Mouse (Mus musculus): ENCODE results near the gene Tcf20. TPM values are rescaled to one million over a fixed set of nuclear protein-coding genes. Genes with fewer than 3 reads are reported as not detected.

Tcf20 gene
- polyA plus RNA-seq, 2 experiments = 2.9 to 5.7 TPM

GRCm38 (mm10) chr15:82920895-82921515, 66.7 kb downstream of the Tcf20 start:
- Histone ChIP-seq H3K27ac (no peak overlapping the region), H3K9ac (replicated peaks) (no peak overlapping the region), H3K36me3 (replicated peaks; ENCODE audit: control insufficient read depth, insufficient read depth, low read depth) (no peaks in the 10 kb centered on the region), H3K9me3 (ENCODE audit: control insufficient read depth, low read length) (no peaks in the 10 kb centered on the region), H3K27me3 (ENCODE audit: control insufficient read depth, insufficient read depth, low read length) (no peaks in the 10 kb centered on the region; the same call in none of the 2 replicates), H3K4me2 (ENCODE audit: low read depth) (no peak overlapping the region; the same call in 1 of the 2 replicates), H3K4me1 (replicated peaks; ENCODE audit: control insufficient read depth in 2 of 2, insufficient read depth in 2 of 2, low read length in 1 of 2) (peaks cover 0 to 6% of the 10 kb centered on the region in 2 experiments; a peak in 1 of 4 replicates), H3K4me3 (ENCODE audit: insufficient read depth in 1 of 2, low read depth in 2 of 2, low read length in 2 of 2) (no peak overlapping the region)
- ATAC-seq (ENCODE audit: insufficient read depth) = no peak
- 11% methylated on average over 13 of the region's 13 CpGs for WGBS (ENCODE audit: insufficient replicate concordance)
- DNase-seq (ENCODE audit: low read depth in 3 of 3, low spot score in 3 of 3) = no peak
- TF ChIP-seq EP300 (IDR thresholded peaks at IDR 0.05; ENCODE audit: low read depth) (no peak), CTCF (IDR thresholded peaks at IDR 0.05; ENCODE audit: low read depth) (no peak)

- no peak overlapping the region for H3K4me2 ChIP-seq (ENCODE audit: low read depth)
- no peaks in the 10 kb centered on the region; the same call in 1 of the 2 replicates for H3K27me3 ChIP-seq (ENCODE audit: control insufficient read depth, insufficient read depth, low read length)
- ATAC-seq (ENCODE audit: insufficient read depth) (no peak), DNase-seq (ENCODE audit: low read depth in 3 of 3, low spot score in 3 of 3) (no peak)
- H3K4me1 ChIP-seq (replicated peaks; ENCODE audit: control insufficient read depth in 2 of 2, insufficient read depth in 2 of 2, low read length in 1 of 2) = peaks cover 0 to 6% of the 10 kb centered on the region in 2 experiments; a peak in 1 of 4 replicates
- TF ChIP-seq CTCF (IDR thresholded peaks at IDR 0.05; ENCODE audit: low read depth) = peak; percentile 6; the same call in 1 of the 2 replicates
- no peak for TF ChIP-seq EP300 (IDR thresholded peaks at IDR 0.05; ENCODE audit: low read depth)
- no peaks in the 10 kb centered on the region for H3K36me3 ChIP-seq (replicated peaks; ENCODE audit: control insufficient read depth, insufficient read depth, low read depth)
- no peak overlapping the region for H3K9ac ChIP-seq (replicated peaks)
- no peaks in the 10 kb centered on the region for H3K9me3 ChIP-seq (ENCODE audit: control insufficient read depth, low read length)
- H3K27ac ChIP-seq = no peak overlapping the region
- WGBS (ENCODE audit: insufficient replicate concordance) = 42% methylated on average over 3 of the region's 3 CpGs
- no peak overlapping the region for H3K4me3 ChIP-seq (ENCODE audit: insufficient read depth in 1 of 2, low read depth in 2 of 2, low read length in 2 of 2)
Measured at GRCm38 (mm10) chr15:82917965-82918364, 69.7 kb downstream of the Tcf20 start.

- no peaks in the 10 kb centered on the region for H3K36me3 ChIP-seq (replicated peaks; ENCODE audit: control insufficient read depth, insufficient read depth, low read depth)
- no peak overlapping the region for H3K4me3 ChIP-seq (ENCODE audit: insufficient read depth in 1 of 2, low read depth in 2 of 2, low read length in 2 of 2)
- H3K27me3 ChIP-seq (ENCODE audit: control insufficient read depth, insufficient read depth, low read length) = no peaks in the 10 kb centered on the region; the same call in 1 of the 2 replicates
- H3K4me2 ChIP-seq (ENCODE audit: low read depth) = no peak overlapping the region
- H3K9me3 ChIP-seq (ENCODE audit: control insufficient read depth, low read length) = no peaks in the 10 kb centered on the region
- H3K9ac ChIP-seq (replicated peaks) = no peak overlapping the region
- TF ChIP-seq CTCF (IDR thresholded peaks at IDR 0.05; ENCODE audit: low read depth) = no peak
- TF ChIP-seq EP300 (IDR thresholded peaks at IDR 0.05; ENCODE audit: low read depth) = no peak
- H3K27ac ChIP-seq = no peak overlapping the region
- WGBS (ENCODE audit: insufficient replicate concordance) = 54% methylated on average over 28 of the region's 28 CpGs
- DNase-seq (ENCODE audit: low read depth in 3 of 3, low spot score in 3 of 3) = no peak
- peaks cover 0 to 6% of the 10 kb centered on the region in 2 experiments; a peak in 1 of 4 replicates for H3K4me1 ChIP-seq (replicated peaks; ENCODE audit: control insufficient read depth in 2 of 2, insufficient read depth in 2 of 2, low read length in 1 of 2)
- no peak for ATAC-seq (ENCODE audit: insufficient read depth)
Measured at GRCm38 (mm10) chr15:82917207-82917844, 70.3 kb downstream of the Tcf20 start.

- ATAC-seq (ENCODE audit: insufficient read depth) = no peak
- Histone ChIP-seq H3K4me2 (ENCODE audit: low read depth) (no peak overlapping the region), H3K27ac (no peak overlapping the region), H3K9me3 (ENCODE audit: control insufficient read depth, low read length) (no peaks in the 10 kb centered on the region), H3K27me3 (ENCODE audit: control insufficient read depth, insufficient read depth, low read length) (peaks cover 10% of the 10 kb centered on the region), H3K36me3 (replicated peaks; ENCODE audit: control insufficient read depth, insufficient read depth, low read depth) (no peaks in the 10 kb centered on the region), H3K9ac (replicated peaks) (no peak overlapping the region), H3K4me3 (ENCODE audit: insufficient read depth in 1 of 2, low read depth in 2 of 2, low read length in 2 of 2) (no peak overlapping the region), H3K4me1 (replicated peaks; ENCODE audit: control insufficient read depth in 2 of 2, insufficient read depth in 2 of 2, low read length in 1 of 2) (no peaks in the 10 kb centered on the region)
- WGBS (ENCODE audit: insufficient replicate concordance) = 17% methylated on average over 3 of the region's 3 CpGs
- no peak for DNase-seq (ENCODE audit: low read depth in 3 of 3, low spot score in 3 of 3)
- TF ChIP-seq CTCF (IDR thresholded peaks at IDR 0.05; ENCODE audit: low read depth) (no peak), EP300 (IDR thresholded peaks at IDR 0.05; ENCODE audit: low read depth) (no peak)
Measured at GRCm38 (mm10) chr15:82914455-82914854, 73.2 kb downstream of the Tcf20 start.

DNA sequence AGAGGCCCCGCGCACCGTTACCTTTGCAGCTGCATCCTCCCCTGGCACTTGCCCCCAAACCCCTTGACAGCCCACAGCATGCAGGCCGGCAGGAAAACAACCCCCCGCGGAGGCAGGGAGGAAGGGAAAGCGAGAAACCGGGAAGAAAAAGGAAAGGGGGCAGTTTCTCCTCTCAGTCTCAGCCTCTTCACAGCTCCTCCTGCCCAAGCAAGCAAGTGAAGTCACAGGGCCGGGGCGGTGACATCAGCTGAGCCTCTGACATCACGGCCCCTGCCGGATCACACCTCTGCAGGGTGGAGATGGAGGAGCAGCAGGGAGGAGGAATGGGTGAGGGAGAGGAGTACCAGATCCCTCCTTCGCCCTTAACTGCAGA, 75.7 kb downstream of the Tcf20 start:
- TF ChIP-seq CTCF (IDR thresholded peaks at IDR 0.05; ENCODE audit: low read depth) = no peak
- no peak for TF ChIP-seq EP300 (IDR thresholded peaks at IDR 0.05; ENCODE audit: low read depth)
- H3K9me3 ChIP-seq (ENCODE audit: control insufficient read depth, low read length) = no peaks in the 10 kb centered on the region
- DNase-seq (ENCODE audit: low read depth in 3 of 3, low spot score in 3 of 3) = no peak
- no peak overlapping the region for H3K4me3 ChIP-seq (ENCODE audit: insufficient read depth in 1 of 2, low read depth in 2 of 2, low read length in 2 of 2)
- no peak overlapping the region for H3K4me2 ChIP-seq (ENCODE audit: low read depth)
- no peaks in the 10 kb centered on the region for H3K36me3 ChIP-seq (replicated peaks; ENCODE audit: control insufficient read depth, insufficient read depth, low read depth)
- peaks cover 10% of the 10 kb centered on the region for H3K27me3 ChIP-seq (ENCODE audit: control insufficient read depth, insufficient read depth, low read length)
- no peaks in the 10 kb centered on the region for H3K4me1 ChIP-seq (replicated peaks; ENCODE audit: control insufficient read depth in 2 of 2, insufficient read depth in 2 of 2, low read length in 1 of 2)
- no peak for ATAC-seq (ENCODE audit: insufficient read depth)
- H3K9ac ChIP-seq (replicated peaks) = no peak overlapping the region
- H3K27ac ChIP-seq = no peak overlapping the region
- 6% methylated on average over 13 of the region's 13 CpGs for WGBS (ENCODE audit: insufficient replicate concordance)

All from liver, embryonic 14.5 days (tissue).